Mouse (Mus musculus): ENCODE measurements around the gene Dedd. TPM values are rescaled to one million over a fixed set of nuclear protein-coding genes. Genes with fewer than 3 reads are reported as not detected.
"Not testable (repeated sequence)": the region's sequence is repeated elsewhere in the genome, so short reads cannot be mapped to it uniquely, and the experiment has no call there.

Dedd gene
- total RNA-seq, 4 experiments from 2014 or later = 31.0 to 45.9 (median 36.7) TPM

DNA sequence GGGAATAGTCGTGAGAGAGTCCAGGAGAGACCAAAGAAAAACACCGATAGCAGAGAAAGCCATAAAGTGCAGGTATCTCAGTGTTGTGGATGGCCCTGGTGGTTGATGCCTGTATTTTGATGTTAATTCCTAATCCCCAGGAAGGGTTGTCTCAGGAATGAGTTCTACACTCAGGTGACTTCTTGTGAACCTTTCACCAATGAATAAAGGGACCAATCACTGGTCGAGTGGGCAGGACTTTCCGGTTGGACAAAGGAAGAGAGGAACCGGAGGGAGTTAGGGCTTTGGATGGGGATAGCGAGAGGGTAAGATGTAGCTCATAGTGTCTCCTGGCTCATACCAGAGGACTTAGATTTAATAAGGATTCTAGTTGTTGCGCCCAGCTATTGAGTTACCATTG lies 9.2 kb upstream of the Dedd start:
- DNase-seq = no peak

DNA sequence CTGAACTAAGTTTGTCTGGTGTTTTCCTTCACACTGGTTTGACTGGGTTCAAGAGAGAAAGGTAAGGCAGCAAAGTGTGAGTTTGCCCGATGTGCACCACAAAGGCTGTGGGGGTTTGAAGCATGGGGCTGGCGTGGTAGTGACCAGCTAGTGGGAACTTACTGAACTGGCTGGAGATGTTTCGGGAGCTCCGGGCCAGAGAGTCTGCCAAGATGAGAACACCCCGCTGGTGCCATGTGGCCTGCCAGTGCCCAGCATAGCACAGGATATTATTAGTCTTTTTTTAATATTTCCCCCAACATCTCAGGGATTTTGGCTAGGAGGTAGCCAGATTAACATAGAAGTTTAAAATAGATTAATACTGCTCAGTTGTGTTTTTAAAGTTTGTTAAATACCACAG lies 8.8 kb upstream of the Dedd start:
- no peak for DNase-seq

DNA sequence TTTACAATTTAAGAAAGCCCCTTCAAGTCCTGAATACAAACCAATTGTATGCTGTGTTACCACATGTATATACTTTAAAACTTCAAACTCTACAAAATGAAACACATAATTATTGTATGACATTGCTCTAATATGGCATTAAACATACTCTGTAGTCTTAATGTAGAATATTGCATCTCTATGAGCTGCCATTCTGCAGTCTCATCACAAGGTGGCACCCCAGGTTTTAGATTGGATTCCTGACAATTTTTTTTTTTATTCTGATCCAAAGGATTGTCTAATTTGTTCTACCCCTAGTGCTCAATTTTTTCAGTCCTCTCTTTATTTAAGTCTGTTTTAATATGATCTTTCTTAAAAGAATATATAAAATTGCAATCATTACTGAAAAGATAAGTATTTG lies 7.5 kb upstream of the Dedd start:
- no peak for DNase-seq

DNA sequence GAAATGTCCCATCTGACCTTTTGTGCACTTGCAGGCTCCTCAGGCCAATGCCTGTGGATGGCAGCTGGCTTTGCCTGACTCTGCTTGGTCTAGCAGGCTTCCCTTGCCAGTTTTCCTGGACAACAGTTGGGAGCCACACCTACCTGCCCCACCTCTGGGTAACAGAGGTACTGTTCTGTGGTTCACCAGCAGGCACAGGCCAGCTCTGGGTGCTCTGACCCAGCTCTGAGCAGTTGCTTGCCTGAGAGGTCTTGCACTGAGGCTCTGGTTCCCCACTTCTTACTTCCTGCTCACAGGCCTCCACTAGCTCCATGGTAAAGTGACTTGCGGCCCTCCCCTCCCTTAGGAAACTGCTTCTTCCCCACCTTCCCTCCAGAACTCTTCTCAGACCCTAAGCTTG lies 6.9 kb upstream of the Dedd start:
- no peak for DNase-seq

DNA sequence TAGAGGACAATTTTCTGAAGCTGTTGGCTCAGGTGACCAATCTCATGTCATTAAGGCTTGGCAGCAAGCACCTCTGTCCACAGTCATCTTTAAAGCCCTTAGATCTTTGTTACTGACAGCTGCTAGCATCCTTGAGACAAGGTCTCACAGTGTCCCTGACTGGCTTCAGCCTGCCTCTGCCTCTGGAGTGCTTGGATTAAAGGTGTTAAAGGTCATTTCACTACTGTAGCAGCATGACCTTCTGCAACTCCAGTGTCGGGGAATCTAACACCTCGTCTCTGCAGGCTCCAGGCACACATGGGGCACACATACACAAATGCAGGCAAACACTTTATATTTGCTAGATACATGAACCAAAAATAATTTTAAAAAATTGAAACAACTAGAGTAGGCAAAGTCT lies 3.4 kb upstream of the Dedd start:
- DNase-seq = no peak

DNA sequence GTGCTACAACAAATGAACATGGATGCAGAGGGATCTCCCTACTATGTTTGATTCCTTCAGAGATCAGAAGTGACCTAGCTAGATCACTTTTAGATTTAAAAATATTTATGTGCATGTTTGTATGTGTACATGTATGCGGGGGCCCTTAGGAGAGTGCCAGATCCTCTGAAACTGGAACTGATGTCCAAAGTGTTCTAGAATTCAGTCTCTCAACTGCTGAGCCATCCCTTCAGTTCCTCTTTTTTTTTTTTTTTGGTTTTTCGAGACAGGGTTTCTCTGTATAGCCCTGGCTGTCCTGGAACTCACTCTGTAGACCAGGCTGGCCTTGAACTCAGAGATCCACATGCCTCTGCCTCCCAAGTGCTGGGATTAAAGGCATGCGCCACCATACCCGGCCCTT lies 2.4 kb upstream of the Dedd start:
- not testable (repeated sequence) for DNase-seq

DNA sequence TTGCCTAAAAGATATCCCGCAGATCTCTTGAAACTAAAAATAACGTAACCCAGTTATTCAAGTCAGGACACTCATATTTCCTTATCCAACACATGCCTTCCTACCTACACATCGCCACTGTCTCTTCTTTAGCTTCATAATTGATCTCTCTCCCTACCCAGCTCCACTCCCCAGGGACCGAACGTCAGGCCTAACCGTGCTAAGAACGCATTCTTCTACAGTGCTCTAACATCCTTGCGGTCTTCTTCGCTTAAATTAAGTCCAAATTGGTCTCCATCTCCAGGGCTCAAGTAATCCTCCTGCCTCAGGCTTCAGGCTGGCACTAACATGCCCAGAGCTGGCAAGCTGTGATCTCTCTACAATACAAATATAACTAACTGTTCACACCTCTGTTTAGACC lies 701 bp upstream of the Dedd start:
- no peak for DNase-seq

DNA sequence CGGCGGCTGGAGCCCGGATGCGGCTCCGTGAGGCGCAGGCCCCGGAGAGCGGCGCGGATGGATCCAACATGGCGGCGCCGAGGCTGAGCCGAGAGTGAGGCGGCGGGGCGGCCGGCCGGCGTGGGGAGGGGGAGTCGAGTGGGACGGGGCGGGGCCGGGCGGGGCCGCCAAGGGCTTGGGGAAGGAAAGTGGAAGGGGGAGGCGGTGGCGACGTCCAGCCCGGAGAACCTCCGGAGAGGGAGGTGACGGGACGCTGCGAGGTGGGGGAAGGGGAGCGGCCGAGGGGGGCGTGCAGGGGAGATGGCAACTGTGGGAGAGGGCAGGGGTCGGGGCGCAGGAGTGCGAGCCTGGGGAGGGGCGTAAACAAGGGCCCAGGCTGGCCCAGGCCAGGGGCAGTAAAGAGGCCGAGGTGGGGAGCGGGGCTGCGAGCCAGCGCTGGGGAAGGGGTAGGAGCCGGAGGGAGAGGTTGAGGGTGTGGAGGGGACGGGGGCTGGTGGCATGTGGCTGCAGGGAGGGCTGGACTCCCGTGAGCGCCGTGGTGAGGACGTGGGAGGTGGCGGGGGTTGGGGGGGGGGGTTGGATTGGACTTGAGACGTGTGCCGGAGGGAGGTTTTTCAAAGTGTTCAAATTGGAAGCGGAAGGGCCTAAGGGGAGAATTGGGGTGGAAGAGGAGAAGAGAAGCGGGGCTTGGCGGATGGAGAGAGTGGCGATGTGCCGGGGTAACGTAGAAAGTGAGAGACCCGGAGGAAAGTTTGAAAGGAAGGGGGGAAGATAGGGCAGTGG lies 679 bp downstream of the Dedd start:
- DNase-seq = peak; percentile 69

DNA sequence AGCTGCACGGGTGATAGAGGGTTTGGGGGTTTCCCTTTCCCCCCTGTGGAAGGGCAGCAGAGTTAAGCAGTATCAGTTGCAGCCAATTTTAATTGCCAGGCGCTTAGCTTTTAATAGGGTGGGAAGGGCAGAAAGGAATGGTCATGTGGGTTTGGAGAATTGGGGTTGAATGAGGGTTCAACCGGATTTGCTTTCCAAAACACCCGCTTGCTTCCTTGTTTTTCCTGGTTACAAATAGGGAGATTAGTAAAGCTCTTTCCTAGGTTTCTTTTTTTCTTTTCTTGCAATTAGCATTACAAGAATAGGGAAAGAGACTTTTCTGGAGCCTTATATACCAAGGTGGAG lies 1.2 kb downstream of the Dedd start:
- DNase-seq = no peak

DNA sequence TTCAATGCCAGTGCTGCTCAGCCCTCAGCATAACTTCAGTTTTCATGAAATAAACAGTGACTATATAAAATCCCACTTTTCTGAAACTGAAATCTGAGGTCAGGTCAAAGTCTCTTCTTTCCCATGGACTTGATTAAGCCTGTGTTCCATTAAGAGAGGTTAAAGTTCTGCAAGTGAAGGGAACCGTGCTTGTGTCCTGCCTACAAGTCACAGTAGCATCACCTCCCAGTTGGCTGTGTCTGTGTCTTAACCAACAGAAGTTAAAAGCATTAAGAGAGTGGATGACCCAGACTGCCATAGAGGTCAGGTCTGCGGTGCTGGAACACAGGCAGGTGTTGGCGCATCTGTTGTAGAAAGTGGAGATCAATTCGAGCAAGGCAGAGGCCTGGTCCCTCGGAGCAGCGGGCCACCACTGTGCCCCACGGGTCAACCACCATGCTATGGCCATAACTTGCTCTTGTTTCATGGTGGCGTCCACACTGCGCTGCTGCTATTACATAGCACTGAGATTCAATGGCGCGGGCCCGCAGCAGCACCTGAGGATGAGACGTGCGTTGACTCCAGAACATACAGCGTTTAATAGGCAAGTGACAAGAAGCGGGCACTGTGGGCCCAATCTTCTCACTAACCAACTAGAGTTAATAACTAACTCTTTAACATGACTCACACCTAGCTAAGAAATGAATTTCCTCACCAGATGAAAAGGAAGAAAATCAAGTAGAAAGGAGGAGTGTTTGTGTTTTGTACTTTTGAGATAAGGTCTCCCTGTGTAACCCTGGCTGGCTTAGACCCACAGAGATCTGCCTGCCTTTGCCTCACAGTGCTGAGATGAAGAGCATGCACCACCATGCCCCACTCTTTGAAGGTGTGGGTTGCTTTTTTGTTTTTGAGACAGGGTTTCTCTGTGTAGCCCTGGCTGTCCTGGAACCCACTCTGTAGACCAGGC lies 13.6 kb downstream of the Dedd start:
- DNase-seq = no peak

DNA sequence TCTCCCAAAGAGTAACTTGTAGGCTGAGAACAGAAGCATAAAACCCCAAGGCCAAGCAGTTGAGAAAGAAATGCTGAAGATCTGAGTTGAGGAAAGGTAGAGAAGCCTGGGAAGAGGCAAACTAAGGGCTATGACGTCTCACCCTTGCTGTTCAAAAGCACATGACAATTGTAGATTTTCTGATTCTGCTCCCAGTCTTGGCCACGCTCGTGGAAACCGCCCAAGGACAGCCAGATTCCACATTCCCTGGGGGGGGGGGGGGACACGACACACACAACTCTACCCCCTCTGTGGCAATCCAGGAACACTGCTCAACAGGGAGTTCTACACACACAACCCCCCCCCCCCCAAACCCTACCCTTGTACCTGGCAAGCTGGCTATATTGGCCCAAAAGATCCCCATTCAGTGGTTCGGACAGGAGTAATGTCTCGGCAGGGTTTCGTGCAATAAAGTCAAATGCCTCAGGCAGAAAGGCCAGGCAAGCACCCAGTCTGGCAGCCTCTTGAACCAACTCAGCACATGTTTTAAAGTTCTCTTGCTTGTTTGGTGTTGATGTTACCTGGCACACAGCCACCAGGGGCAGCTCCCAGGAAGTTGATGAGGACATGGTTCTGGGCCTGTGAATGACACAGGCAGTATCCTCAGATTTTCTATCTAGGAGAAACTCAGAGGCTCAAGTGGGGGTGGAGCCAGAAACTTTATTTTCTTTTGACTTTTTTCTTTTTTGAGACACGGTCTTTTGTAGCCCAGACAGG lies 15.2 kb downstream of the Dedd start:
- DNase-seq = peak; percentile 48

DNA sequence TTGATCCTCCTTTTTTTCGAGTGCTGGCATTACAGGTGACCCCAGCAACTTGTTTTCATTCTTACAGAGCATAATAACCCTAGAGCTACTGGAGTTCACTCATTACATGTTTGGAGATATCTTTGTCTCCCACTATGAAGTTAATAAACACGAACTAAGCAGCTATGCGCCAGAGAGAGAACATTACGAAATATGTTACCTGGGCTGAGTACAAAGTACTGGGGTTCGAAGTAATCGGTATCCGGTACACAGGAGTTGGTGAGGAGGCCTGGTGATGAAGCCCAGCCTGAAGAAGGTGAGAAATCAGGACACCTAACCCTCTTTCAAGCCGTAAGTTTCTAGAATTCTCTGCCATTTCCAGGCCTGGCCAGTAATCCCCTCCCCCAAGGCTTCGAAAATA lies 15.8 kb downstream of the Dedd start:
- no peak for DNase-seq

DNA sequence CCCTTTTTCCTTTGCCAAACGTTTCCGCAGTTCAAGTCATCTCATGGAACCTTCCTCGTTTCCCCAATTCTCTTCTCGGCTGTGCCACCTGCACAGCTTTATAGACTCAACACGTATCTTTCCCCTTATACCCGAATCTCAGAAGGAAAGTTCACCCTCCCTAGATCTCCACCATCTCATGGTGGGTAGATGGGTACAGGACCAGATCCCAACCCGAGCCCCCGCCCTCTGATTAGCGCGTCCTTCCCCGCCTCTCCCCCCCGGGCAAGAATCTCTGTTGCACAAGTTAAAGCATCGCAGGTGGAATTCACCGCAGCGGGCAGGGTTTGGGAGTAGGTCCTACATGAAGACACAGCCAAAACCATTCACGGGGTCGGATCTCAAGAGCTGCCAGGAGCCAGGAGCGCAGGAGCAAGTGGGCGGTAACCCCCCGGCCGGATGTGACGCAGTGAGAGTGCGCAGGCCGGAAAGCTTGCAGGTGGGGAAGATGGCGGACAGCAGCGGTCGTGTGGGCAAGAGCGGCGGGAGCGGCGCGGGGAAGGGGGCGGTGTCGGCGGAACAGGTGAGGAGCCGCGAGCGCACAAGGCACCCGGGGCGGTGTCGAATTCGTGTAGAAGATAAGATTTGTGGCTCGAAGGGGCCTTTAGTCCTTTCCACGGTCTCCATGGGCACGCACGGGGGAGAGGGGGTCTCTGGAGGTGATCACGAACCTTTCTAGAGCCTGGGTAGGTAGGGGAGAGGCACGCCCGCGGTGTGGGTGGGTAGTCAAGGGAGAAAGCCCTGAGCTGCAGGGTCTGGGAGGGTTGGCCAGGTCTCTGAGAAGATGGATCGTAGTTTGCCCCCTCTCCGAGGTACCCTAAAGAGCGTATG lies 16.5 kb downstream of the Dedd start, which contains the start of the genes Nit1 and Pfdn2:
TSS of gene Nit1 (minus strand) at position 422 of the 870 bp plus-strand sequence.
TSS of gene Pfdn2 (plus strand) at position 446 of the 870 bp plus-strand sequence.
- peak; percentile 89 for DNase-seq

DNA sequence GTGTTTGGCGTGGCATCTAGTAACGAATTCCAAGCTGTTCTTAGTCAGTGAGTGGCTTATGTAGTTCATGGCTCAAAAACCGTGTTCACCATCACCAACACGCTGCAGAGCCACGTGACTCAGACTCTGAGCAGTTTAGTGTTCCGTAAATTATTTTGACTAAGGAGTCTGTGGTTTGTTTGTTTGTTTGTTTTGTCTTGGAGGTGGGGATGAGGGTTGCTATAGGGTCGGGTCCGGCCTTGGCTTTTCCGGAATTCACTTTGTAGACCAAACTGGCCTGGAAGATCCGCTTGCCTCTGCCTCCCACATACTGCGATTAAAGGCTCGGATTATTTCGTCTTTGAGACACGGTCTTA lies 17.1 kb downstream of the Dedd start:
- DNase-seq = no peak

DNA sequence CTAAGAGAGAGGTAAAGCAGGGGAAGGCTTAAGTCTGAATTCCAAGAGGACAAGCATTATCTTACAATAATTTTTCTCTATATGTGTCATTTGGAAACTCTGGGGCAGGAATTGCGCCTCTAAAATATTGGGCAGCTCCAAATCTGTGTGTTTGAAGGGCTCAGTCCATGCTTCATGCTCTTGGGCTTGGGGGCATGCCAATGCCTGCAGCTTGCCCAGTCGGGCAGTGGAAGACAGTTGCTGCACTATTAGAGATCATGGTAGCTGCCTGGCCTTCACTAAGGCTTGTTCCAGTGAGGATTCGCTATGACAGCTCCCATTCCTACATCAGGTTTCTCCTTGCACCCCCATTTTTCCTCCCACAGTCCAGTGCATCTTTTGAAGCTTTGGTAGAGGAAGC lies 19.7 kb downstream of the Dedd start:
- DNase-seq = no peak

DNA sequence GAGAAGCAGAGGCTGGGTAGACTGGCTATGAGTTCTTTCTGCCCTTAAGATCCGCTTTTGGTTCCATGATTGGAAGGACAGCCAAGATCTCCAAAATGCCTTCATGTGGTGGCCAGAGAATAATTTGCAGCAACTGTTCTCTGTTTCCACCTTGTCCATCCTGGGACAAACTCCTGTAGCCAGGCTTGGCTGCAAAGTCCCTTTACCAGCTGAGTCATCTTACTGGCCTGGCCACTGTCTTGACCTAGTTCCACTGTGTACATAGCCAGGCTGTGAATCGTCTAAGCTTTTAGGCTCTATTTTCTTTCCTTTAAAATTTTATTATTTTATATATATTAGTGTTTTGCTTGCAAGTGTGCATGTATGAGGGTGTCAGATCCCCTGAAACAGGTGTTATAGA lies 20.3 kb downstream of the Dedd start:
- DNase-seq = no peak

DNA sequence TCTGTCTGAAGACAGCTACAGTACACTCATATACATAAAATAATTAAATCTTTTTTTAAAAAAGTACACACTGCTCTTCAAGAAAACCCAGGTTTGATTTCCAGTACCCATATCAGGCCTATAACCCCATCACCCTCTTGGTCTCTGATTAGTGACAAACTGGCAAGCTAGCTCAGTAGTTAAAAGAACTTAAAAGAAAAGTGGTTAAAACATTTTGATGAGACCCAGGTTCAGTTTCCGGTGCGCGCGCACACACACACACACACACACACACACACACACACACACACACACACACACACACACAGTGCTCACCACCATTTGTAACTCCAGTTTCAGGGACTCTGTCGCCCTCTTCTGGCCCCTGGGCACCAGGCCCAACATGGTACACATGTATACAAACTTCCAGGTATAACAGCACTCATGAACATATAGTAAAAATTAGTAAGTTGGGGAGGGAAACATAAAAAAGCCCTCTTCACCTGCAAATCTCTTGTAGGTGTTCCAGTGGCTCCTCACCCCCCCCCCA lies 26.9 kb downstream of the Dedd start:
- DNase-seq = no peak

DNA sequence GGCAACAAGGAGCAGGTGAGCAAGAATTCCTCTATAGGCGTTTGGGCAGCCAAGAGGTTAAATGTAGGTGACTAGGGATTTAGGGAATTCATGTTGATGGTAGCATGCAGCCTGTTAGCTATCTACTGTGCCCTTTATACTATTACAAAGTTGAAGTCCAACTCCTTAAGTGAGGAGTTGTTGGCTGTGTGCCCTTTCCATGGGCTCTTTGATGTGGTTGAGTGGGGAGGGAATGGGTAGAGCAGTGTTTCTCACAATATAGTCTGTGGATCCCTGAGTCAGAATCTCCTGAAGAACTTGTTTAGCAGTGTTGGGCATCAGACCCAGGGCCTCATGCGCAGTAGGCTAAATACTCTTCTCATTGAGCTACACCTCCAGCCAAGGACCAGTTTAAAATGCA lies 27.9 kb downstream of the Dedd start:
- DNase-seq = no peak

DNA sequence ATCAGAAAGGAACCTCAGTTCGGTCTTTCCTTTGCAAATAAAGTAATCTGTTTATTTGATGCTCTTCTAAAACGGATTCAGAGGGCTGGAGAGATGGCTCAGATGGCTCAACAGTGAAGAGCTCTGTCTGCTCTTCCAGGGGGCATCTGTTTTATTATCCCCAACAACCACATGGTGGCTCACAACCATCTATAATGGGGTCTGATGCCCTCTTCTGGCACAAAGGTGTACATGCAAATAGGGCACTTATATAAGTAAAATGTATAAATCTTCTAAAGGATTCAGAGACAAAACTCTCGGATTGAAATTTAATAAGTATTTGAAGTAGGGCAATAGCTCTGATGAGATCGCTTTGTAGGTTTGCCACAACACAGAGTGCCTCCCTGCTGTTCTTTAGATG lies 29.5 kb downstream of the Dedd start:
- no peak for DNase-seq

DNA sequence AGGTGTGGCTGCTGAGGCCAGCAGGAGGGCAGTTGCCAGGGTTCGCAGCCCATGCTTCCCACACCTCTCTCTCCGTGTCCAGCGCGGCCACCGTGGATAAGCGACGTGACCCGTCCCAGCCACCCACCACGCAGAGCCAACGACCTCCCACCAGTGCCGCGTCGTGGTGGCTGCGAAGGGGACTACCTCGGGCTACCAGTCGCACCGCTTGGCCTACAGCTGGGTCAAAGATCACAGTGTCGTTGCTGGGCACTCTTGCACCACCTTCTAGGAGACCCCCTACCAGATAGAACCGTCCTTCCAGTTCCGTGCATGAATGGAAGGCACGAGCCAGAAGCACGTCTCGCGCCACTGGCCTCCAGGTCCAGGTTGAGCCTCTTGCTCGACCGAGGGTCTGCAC lies 31.3 kb downstream of the Dedd start:
- DNase-seq = no peak

DNA sequence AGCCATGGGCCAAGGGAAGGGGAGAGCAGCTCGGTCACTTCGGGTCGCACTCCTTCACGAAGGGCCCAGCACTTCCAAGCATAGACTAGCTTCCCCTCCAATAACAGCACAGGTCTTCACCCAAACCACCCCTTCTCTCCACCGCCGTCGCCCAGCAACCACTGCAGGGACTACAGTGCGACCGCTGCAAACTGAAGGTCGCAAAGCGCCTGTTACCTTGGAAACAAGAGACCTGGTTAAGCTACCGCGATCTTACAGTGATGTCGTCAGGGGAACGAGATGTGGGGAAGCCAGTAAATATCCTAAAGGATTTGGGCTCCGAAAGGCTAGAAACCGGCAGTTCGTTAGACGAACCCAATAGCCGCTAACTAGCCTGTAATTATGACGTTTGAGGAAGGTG lies 31.7 kb downstream of the Dedd start, which contains the start of gene Klhdc9:
TSS of gene Klhdc9 (minus strand) at position 143 of the 400 bp plus-strand sequence.
- DNase-seq = peak; percentile 90
